Mouse (Mus musculus) kidney, adult 11 months (tissue): ENCODE results near the gene Nfkbie.

Experiments
- DNase-seq: peaks from one replicate; pipeline ENCODE4 v3.0.0; 2022

The Nfkbie gene

DNA sequence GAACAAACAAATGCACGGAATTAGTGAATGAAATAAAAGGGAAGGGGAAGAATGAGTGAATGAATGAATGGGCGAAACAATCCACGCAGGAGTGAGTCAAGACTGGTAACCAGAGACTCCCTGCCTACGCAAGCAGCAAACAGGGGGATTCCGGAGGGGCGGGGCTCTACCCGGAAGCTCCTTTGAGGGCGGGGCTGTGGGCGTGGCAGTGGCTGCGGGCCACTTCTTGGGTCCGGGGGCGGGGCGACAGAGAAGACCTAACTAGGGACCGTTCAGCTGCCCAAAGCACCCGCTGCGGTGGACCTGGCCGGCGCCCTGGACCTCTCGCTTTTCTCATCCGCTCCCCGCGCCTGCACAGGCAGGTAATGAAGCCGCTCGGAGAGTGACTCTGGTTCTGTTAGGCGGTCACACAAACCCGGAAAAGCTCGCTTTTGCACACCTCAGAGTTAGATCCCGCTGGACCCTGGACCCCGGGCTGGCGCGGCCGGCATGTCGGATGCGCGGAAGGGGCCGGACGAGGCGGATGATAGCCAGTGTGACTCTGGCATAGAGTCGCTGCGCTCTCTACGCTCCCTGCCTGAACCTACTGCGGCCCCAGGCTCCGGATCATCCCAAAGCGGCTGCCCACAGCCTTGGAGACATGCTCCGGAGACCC is at the start of gene Nfkbie:
Gene Nfkbie (plus strand): TSS at position 252 of the 655 bp plus-strand sequence.
- DNase-seq = peak; percentile 92

DNA sequence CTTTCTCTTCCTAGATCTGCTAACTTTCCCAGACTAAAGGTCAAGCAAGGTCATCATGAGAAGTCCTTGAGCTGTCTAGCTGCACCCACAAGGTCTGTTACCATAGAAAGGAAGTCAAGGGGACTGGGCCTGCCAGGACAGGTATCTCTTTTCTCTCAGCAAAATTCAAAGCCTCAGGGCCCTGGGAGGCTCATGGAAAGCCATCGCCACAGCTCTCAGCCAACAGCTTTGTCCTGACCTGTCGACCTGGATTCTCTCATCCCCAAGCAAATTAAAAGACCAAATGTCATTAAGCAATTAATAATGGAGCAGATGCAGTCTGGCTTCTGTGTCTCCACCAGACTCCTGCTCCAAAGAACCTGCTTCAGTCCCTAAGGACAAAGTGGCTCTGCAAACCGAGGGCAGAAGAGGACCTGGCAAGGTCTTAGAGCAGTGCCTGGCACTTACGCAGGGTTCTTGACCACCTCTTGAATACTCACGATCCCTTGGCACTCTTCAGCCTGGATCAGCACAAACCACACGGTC is 49.5 kb upstream of the Nfkbie start:
- DNase-seq = no peak

DNA sequence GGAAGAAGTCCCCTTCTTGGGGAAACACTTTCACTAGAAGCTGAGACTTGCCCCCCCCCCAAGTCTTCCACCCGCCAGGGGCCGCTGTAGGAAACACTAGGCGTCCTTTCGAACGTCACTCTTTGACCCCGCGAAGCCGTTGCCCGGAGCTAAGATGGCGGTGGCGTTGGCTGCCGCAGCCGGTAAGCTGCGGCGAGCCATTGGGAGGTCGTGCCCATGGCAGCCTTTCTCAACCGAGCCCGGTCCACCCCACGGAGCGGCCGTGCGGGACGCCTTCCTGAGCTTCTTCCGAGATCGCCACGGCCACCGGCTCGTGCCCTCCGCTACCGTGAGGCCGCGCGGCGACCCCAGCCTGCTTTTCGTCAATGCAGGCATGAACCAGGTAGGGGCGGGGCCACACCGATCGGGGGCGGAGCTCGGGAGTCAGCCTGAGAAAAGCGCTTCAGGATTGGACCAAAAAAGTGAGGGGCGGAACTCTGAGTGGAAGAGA is 48.8 kb upstream of the Nfkbie start, which contains the start of gene Aars2:
Gene Aars2 (plus strand): TSS at position 142 of the 490 bp plus-strand sequence.
- peak; percentile 92 for DNase-seq

DNA sequence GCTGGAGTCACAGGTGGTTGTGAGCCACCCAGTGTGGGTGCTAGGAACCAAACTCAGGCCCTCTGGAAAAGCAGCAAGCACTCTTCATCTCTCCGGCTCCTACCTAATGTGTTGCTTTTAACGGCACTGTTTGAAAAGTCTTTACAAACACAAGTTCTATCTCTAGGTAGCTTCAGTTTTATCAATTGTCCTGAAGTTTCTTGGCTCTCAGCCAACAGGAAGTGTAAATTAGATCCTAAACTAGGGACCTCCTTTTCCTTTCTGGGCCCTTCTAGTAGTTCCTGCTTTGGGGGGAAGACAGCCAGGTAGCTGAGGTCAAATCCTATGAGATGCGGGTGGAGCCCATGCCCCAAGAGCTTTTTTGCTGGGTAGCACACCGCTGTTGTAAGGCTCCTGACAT is 44.6 kb upstream of the Nfkbie start:
- DNase-seq = no peak

DNA sequence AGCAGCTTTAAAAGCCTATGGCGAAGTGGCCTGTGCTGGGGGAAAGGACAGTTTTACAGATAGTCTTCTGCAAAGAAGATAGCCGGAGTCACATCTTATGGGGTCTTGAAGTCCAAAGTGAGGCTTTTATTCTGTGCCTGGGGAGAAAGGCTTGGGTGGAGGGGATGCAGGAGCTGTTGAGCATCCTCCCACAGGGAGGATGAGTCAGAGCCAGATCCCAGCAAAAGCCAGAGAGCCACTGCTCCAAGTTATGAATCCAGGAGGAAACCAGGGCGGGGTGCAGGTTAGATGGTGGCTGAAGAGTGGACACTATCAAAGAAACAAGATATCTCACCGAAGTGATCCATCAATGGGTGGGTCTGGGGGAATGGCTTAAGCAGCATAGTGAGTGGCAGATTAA is 43.7 kb upstream of the Nfkbie start:
- no peak for DNase-seq

DNA sequence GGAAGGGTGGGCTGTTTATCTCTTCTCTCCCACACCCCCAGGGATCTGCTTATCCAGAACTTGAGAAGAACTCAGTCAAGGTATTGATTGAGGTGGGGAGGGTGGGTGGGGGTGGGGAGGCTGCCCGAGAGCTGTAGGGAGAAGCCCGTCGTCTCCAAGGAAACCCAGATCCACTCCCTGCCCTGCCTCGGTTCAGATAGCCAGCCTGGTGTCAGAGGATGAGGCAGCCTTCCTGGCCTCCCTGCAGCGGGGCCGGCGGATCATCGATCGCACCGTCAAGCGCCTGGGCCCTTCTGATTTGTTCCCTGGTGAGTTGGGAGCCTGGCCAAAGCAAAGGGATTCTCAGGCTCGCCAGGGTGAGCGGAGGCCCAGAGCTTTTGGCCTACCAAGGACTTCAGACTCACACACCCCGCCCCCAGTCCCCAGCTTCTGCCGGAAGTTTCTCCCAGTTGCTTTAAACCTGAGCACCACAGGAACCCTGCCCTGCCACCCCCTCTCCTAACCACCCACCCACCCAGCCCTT is 40.2 kb upstream of the Nfkbie start:
- no peak for DNase-seq

DNA sequence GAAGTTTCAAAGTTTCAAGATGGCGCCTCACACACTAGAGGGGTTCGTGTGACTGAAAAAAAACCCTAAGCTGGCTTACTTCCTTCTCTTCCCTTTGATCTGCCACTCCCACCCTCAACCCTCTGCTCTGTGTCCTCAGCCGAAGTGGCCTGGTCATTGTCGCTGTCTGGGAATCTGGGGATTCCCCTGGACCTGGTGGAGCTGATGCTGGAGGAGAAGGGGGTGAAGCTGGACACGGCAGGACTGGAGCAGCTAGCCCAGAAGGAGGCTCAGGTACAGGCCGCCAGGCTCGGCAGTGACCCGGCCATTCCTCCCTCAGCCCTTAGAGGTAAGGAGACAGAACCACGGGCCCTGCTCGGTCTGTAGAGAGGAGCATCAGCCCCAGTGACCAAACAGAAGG is 39.7 kb upstream of the Nfkbie start:
- DNase-seq = no peak

DNA sequence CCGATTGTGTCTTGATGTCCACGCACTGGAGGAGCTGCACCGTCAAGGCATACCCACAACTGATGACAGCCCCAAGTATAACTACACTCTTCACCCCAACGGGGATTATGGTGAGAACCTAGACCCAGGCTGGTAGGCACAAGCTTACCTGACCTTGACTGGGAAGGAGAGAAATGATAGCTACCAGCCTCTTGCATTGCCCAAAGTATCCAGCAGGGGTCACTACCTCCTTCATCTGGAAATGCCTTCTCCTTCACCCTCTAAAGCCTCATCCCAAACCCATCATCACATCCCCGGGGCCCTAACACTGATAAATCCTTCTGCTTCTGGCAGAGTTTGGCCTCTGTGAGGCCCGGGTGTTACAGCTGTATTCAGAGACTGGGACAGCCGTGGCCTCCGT is 39.0 kb upstream of the Nfkbie start:
- peak; percentile 58 for DNase-seq

DNA sequence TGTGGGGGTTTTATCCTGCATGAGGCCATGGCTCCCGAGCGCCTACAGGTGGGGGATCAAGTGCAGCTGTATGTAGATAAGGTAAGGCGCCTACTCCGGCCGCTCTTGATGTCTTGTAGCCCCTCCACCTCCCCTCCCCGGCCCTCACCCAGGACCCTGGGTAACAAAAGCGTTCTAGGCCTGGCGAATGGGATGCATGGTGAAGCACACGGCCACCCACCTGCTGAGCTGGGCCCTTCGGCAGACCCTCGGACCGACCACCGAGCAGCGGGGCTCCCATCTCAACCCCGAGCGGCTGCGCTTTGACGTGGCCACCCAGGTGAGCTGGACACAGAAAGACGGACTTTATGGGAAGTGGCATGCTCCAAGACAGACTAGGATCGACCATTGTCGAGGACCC is 38.4 kb upstream of the Nfkbie start:
- DNase-seq = no peak

DNA sequence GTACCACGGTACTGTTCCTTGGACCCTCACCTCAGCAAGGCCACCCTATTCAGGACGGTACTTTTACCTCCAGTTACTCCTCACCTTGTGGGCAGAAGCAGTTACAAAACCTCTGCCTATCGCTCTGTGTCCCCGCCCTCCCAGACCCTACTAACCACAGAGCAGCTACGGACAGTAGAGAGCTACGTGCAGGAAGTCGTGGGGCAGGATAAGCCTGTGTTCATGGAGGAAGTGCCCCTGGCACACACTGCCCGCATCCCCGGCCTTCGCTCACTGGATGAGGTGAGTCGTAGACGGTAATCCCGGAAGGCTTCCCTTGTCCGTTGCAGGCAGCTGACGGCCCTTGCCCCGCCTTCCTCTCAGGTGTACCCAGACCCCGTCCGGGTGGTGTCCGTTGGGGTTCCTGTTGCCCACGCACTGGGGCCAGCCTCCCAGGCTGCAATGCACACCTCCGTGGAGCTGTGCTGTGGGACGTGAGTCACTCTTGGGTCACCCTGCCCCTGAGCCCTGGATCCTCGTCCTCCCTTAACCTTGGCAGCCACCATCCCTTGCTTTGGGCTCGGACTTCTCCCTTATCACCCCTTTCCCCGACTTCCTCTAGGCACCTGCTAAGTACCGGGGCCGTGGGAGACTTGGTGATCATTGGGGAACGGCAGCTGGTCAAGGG is 37.8 kb upstream of the Nfkbie start:
- DNase-seq = no peak

DNA sequence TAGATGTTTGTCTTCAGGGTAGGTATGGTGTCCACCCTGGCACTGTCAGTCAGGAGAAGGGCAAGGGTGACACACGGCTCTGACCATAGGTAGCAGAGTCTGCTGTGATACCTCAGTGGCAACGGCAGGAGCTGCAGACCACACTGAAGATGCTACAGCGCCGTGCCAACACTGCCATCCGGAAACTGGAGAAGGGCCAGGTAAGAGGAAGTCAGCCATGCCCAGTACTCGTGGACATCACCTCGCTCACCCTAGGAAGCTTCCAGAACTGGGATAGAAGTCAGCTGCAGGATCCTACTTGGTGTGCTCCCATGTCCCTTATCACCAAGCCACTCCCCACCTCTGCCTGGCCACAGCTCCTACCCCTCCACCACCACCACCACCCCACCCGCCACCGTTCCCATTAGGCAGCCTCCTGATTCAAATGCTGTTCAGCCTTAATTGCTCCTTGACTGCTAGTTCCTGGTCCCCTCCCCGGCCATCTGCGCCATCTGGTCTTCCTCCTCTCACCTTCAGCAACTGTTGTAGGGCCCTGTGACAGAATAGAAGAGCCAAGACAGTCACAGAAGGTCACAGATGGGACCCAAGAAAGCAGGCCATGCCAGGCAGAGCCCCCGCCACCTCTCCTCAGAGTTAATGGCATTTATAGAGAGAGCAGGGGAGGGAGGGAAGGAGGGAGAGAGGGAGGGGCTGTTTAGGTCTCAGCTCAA is 36.6 kb upstream of the Nfkbie start:
- DNase-seq = no peak

DNA sequence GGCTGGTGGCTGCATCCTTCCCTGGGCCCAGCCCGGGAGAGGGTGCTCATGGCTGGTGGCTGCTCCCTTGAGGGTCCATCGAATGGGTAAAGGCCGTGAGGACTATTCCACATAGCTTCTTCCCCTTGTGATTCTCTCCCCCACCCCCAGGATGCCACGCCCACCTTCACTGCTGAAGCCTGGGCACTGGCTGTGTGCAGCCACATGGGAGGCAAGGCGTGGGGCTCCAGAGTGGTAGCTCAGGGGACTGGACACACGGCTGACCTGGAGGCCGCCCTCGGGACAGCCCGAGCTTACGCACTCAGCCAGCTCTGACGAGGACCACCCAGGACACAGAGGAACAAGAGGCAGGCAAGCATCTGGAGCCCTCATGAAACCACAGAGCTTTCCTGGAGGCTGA is 35.4 kb upstream of the Nfkbie start:
- DNase-seq = no peak

DNA sequence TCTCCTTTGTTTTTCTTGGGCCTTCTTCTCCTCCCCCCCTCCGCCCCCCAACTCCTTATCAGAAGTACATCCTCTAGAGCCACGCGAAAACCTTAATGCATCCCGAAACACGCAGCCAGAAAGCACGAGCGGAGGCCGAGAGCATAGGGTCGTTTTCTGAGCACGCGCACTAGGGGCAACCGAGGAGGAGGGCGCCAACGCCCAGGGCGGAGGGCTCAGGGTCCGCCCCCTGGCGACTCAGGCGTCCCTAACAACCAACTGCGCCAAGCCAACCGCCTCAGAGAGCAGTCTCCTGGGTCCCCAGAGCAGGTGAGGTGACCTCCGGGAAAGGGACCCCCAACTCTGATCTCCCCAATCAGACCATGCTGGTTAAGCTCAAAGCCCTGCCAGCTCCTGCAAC is 32.2 kb upstream of the Nfkbie start, which contains the start of gene Tcte1:
Gene Tcte1 (plus strand): TSS at position 172 of the 400 bp plus-strand sequence.
- no peak for DNase-seq

DNA sequence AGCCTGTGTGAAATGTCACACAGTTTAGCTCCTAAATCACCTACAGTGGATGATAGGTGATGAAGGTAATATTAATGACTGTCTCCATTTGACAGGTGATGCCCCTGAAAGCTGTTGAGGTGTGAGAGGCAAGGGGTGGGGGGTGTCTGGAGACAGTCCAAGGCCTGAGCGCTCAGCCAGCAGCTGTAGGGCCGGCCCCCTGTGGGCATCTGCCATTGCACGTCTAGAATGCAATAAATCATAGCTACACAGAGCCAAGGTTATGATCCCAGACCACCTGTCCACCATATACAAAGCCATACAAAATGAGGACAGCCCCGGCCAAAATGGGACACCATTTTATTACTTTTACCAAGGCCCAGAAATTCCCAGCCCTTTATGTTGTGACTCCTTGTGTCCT is 30.5 kb upstream of the Nfkbie start:
- DNase-seq = no peak

DNA sequence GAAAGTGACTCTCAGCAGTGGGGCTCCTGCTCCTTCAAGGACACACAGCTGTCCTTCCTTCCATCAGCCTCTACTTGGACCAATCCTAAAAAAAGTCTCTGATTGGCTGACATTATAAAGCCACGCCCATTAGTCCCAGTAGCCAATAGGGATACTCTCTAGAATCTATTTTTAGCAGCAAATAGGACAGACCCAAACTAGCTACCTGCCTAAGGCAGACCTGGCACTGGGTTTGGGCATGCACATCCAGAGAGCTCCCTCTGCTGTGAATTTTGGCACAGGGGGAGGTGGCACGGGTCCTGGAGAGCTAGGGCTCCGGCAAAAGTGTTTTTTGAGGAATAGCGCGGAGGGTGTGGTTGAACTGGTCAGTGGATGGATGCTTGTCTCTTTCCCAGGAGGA is 28.9 kb upstream of the Nfkbie start:
- DNase-seq = peak; percentile 79

DNA sequence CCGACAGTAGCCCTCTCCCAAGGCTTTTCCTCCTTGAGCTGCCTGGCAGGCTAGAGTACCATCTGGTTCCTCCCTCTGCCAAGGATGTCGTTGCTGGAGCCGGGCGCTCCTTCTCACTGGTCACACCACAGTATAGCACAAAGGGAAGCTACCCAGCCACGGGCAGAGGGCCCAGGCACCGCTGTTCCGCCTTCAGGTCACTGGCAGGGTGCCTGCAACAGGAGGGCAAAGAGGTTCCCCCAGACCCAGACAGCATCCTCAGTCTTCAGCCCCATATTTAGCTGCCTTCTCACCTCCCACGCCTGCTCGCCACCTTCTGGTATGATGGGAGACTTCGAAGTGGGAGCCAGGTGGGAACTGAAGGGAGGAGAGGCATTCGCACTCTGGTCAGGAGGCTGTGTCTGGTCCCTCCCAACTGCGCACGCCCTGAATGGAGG is 25.1 kb upstream of the Nfkbie start:
- DNase-seq = no peak

DNA sequence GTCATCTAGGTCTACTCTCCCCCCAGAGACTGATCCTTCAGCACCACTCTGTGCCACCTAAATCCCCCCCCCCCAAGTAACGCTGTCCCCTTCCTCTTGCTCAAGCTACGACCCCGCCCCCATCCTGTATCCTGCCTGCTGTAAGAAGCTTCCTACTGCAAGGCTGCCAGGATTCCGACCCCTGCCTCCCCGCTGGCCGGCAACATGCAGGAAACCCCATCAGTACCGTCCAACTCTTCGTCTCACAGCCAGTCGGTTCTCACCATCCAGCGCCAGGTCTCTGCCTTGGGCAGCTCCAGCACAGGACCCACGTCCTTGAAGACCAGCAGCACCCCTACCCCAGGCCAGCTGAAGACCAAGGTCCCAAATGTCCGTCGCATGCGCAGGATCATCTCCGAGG is 22.6 kb upstream of the Nfkbie start:
- no peak for DNase-seq

DNA sequence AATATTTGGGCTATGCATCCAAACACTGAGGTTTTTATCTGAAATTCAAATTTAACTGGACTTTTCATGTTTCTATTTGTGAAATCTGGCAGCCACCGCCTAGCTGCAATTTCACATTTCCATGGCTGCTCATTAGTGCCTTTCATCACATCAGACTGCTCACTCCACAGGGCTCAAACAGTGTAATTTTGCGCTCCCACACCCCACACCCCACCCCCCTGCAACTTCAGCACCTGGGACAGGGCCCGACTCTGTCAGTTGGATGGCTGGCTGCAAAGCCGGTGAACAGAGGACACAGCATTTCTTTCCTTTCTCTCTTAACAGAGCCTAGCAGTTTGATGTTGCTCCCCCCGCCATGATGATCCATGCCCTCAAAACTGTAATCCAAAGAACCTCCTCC is 19.2 kb upstream of the Nfkbie start:
- DNase-seq = no peak

DNA sequence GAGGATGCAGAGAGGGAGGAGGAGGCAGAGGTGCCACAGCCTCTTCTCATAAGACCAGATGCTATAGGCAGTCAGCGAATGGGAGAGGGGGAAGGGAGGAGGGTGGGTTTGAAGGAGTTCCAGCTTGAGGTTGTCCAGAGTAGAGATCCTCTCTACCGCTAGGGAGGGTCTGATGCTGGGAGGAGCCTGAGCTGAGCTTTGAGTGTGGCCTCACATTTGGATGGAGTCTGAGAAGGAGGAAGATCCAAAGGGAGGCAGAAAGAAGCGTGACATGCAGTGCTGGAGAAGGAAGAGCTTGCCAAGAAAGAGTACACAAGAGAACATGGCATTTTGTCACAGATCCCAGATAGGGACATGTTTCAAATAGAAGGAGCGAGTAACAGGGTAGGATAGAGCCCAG is 17.1 kb upstream of the Nfkbie start:
- no peak for DNase-seq

DNA sequence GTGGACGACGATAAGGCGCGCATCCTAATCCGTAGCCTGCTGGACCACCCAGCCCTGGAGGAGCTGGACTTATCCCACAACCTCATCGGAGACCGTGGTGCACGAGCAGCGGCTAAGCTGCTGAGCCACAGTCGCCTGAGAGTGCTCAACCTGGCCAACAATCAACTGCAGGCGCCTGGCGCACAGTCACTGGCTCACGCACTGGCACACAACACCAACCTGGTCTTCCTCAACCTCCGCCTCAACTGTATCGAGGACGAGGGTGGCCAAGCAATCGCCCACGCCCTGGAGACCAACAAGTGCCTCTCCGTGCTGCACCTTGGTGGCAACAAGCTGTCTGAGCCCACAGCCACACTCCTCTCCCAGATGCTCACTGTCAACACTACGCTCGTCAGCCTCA is 15.8 kb upstream of the Nfkbie start:
- no peak for DNase-seq

DNA sequence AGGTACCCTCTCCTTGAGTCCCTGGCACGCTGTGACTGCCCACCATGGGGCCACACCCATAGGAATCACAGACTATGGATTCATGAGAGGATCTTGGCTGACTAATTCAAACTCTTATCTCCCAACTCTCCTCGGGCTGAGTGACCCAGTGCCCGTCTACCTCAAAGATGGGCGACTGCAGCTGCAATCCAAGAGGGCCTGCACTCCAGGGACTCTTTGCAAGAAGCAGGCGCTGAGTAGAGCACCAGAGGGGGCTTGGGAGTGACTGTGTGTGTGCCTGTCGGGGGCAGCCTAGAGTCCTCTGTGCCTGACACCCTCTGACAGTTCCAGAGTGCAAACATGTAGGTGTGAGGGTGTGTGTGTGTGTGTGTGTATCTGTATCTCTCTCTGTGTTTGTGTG is 13.4 kb upstream of the Nfkbie start:
- no peak for DNase-seq

DNA sequence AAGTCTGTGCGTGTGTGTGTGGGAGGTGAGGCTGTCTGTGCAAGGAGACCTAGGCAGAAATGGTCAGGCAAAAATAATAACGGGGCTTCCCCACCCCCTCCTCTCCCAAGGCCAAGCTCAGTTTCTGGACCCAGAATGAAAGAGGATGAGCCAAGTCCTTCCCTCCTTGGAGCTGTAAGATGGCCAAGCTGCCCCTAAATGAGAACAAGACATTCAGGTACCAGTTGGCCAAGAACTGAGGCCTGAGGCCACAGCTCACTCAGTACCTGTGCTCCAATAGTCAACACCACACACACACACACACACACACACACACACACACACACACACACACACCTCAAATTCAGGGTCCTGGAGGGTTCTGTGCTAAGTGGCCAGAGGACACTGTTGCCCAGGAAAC is 12.8 kb upstream of the Nfkbie start:
- DNase-seq = no peak

DNA sequence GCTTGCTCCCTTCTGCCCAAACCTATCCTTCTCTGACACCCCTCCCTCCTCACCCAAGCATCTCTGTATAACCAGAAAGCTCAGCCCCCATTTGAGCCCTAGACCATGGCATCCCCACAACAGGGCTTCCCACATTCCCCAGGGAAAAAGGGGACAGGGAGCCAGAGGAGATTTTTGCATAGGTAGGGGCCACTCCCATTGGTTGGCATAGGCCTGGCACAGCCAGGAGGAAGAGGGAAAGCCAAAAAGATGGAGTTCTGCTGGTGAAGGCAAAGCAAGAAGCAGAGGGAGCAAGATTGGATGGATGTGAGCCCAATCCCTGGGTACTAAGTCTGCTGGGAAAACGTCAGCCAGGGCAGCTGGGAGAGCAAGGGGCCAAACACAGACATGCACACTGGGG is 12.4 kb upstream of the Nfkbie start:
- DNase-seq = no peak
